Mouse (Mus musculus): ENCODE results near the gene Serbp1.

DNA sequence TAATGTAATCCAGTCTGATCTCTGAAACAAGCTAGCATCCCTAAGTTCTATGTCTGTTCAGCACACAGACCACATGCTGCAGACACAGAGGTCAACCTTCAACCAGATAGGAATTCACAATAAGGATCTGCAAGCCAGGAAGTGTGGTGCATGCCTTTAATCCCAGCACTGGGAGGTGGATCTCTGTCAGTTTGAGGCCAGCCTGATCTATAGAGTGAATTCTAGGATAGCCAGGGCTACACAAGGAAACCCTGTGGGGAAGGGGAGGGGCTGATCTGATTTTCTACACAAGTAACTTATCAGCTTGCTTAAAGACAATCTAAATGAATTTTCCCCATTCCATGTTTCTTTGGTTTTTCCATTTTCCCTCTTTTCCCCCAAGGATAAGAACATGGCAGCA is 17.2 kb upstream of the Serbp1 start:
- TF ChIP-seq CTCF (IDR thresholded peaks at IDR 0.05; ENCODE audit: extremely low read depth, insufficient read length, insufficient replicate concordance, low read depth, low read length), result no peak
- no peak for TF ChIP-seq POLR2A (IDR thresholded peaks at IDR 0.05; ENCODE audit: low read depth, low read length)

Measured in small intestine, adult 2 months (tissue).